Mouse (Mus musculus) embryonic facial prominence, embryonic 13.5 days (tissue): Measurements from ENCODE around the gene Cst7. TPM values are rescaled to one million over a fixed set of nuclear protein-coding genes. Genes with fewer than 3 reads are reported as not detected.

Experiments
- ATAC-seq: fragments of 200-750 bp; cut with Nextera tagmentation; 2 replicates; pipeline ENCODE4 v1.8.0; 2017; ENCODE audit warnings: low read depth; ENCODE audit not compliant: insufficient number of reproducible peaks, insufficient read depth, low FRiP score, low TSS enrichment
- H3K27ac ChIP-seq: fragments of 300-500 bp; sonication (generic); 2 replicates; pipeline ENCODE4 v1.5.1; 2015; ENCODE audit warnings: moderate library complexity, mild to moderate bottlenecking, inconsistent platforms
- H3K27me3 ChIP-seq: fragments of 300-500 bp; sonication (generic); 2 replicates; pipeline ENCODE4 v1.6.1; 2015; ENCODE audit warnings: mild to moderate bottlenecking, inconsistent platforms
- H3K36me3 ChIP-seq: fragments of 300-500 bp; sonication (generic); 2 replicates; pipeline ENCODE4 v1.6.1; 2015; ENCODE audit warnings: mild to moderate bottlenecking, inconsistent platforms
- H3K4me1 ChIP-seq: fragments of 300-500 bp; sonication (generic); 2 replicates; pipeline ENCODE4 v1.6.1; 2015; ENCODE audit warnings: inconsistent platforms
- H3K4me2 ChIP-seq: fragments of 300-500 bp; sonication (generic); 2 replicates; pipeline ENCODE4 v1.6.1; 2015; ENCODE audit warnings: moderate library complexity, mild to moderate bottlenecking, inconsistent platforms
- H3K4me3 ChIP-seq: fragments of 300-500 bp; sonication (generic); 2 replicates; pipeline ENCODE4 v1.5.1; 2015; ENCODE audit warnings: mild to moderate bottlenecking, inconsistent platforms
- H3K9ac ChIP-seq: fragments of 300-500 bp; sonication (generic); 2 replicates; pipeline ENCODE4 v1.6.1; 2015; ENCODE audit warnings: mild to moderate bottlenecking, inconsistent platforms
- H3K9me3 ChIP-seq: fragments of 300-500 bp; sonication (generic); 2 replicates; pipeline ENCODE4 v1.6.1; 2016; ENCODE audit warnings: inconsistent platforms
- WGBS: fragments of 180-500 bp; shearing (Covaris S2); methylation state at CpG from one replicate; pipeline ENCODE4 v1.1.7; 2015; ENCODE audit warnings: mixed read lengths; 5-methylcytosine and 5-hydroxymethylcytosine counted together
- polyA plus RNA-seq: library from polyadenylated mRNA; unstranded; fragments of >200 nt; fragmentation: Nextera tagmentation; extraction: Ambion mirVana; gene quantifications from 2 replicates; pipeline ENCODE4 v1.2.1, GENCODE M21; 2015

Cst7 gene
- polyA plus RNA-seq, 1 experiment from 2014 or later = 1.1 TPM

GRCm38 (mm10) chr2:150595411-150596190 lies 25.4 kb downstream of the Cst7 start:
- H3K4me2 ChIP-seq = no peak overlapping the region
- H3K9me3 ChIP-seq = no peaks in the 10 kb centered on the region
- no peaks in the 10 kb centered on the region for H3K4me1 ChIP-seq
- WGBS = 88% methylated on average over 3 of the region's 3 CpGs
- H3K9ac ChIP-seq = no peak overlapping the region
- no peak overlapping the region for H3K27ac ChIP-seq
- H3K27me3 ChIP-seq = no peaks in the 10 kb centered on the region
- H3K36me3 ChIP-seq = peaks cover 18% of the 10 kb centered on the region
- no peak overlapping the region for H3K4me3 ChIP-seq
- no peak for ATAC-seq

DNA sequence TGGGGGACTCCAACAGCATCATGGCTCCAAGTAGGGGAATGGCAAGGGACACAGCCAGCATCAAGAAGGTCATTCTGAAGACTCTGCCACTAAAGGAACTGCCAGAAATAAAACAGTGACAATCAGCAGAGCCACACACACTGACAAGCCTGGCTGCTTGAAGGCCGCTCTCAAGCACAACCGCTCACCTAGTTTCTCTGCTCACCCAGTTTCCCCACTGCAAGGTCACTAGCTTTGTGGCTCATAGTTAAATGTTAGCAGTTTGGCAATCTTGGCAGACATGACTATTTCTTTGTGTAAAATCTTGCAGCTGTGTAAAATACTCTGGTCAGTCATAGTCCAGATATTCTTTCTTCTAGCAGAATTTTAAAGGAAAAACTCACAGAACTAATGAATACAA lies 30.0 kb downstream of the Cst7 start:
- Histone ChIP-seq H3K27ac (no peak overlapping the region), H3K4me1 (no peaks in the 10 kb centered on the region), H3K4me2 (no peak overlapping the region), H3K36me3 (peaks cover 3% of the 10 kb centered on the region; the same call in 1 of the 2 replicates), H3K9ac (no peak overlapping the region), H3K4me3 (no peak overlapping the region), H3K9me3 (no peaks in the 10 kb centered on the region), H3K27me3 (no peaks in the 10 kb centered on the region)
- WGBS = 97% methylated on average over 2 of the region's 2 CpGs
- ATAC-seq = no peak

GRCm38 (mm10) chr2:150602166-150602565 lies 32.0 kb downstream of the Cst7 start:
- H3K4me3 ChIP-seq = no peak overlapping the region
- no peak overlapping the region for H3K4me2 ChIP-seq
- peaks cover 3% of the 10 kb centered on the region; the same call in 1 of the 2 replicates for H3K36me3 ChIP-seq
- H3K27ac ChIP-seq = no peak overlapping the region
- H3K9me3 ChIP-seq = no peaks in the 10 kb centered on the region
- no peaks in the 10 kb centered on the region for H3K27me3 ChIP-seq
- peaks cover 2% of the 10 kb centered on the region for H3K4me1 ChIP-seq
- ATAC-seq = no peak
- no peak overlapping the region for H3K9ac ChIP-seq
- 89% methylated on average over 2 of the region's 2 CpGs for WGBS

- Histone ChIP-seq H3K4me2 (no peak overlapping the region), H3K4me1 (peaks cover 9% of the 10 kb centered on the region), H3K4me3 (no peak overlapping the region), H3K9ac (no peak overlapping the region), H3K27me3 (no peaks in the 10 kb centered on the region), H3K36me3 (no peaks in the 10 kb centered on the region), H3K27ac (no peak overlapping the region), H3K9me3 (no peaks in the 10 kb centered on the region)
- WGBS = 82% methylated on average over 2 of the region's 2 CpGs
- ATAC-seq = no peak
Measured at GRCm38 (mm10) chr2:150604802-150605201, 34.6 kb downstream of the Cst7 start.

- H3K27me3 ChIP-seq = no peaks in the 10 kb centered on the region; the same call in 1 of the 2 replicates
- WGBS = 71% methylated on average over 1 of the region's 1 CpGs
- H3K36me3 ChIP-seq = no peaks in the 10 kb centered on the region
- H3K4me3 ChIP-seq = peak overlapping the region; percentile 97; the same call in 1 of the 2 replicates
- peaks cover 9% of the 10 kb centered on the region for H3K4me1 ChIP-seq
- peak overlapping the region; percentile 81 for H3K4me2 ChIP-seq
- H3K27ac ChIP-seq = no peak overlapping the region
- no peak overlapping the region; the same call in 1 of the 2 replicates for H3K9ac ChIP-seq
- no peaks in the 10 kb centered on the region for H3K9me3 ChIP-seq
- no peak for ATAC-seq
Measured at GRCm38 (mm10) chr2:150607086-150607485, 36.9 kb downstream of the Cst7 start.

DNA sequence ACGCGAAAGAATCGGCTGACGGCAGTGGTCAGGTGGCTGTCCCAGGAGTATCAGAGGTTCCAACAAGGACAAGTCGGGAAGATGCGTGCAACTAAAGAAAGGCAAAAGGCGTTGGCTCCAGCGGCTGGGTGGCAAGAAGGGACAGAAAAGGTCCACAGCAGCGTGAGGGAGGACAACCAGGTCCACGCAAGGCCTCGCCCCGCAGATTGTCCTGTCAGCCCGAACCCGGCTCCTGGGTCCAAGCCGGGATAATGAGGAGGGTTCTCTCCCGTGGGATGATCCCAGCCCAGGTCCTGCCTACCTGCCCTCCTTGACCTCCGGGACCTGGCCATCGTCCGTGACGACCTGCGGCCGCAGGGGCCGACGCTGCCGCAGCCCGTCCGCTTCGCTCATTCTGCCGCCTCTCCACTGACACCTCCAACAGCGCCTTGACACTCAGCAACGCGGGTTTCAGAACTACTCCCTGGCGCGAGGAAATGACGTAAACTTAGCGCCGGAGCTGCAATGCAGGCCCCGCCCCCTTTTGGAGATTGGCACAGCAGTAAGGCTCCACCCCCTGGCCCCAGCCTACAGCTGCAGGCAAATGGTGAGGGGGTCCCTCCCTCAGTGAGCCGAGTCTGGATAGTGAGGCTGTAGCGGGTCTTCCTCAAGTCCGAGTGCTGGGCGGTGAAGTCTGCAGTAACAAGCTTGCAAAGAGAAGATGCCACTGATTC lies 38.0 kb downstream of the Cst7 start, which contains the start of gene Apmap:
Apmap (minus strand) TSS at position 481 of the 713 bp plus-strand sequence.
- Histone ChIP-seq H3K27me3 (no peaks in the 10 kb centered on the region; the same call in 1 of the 2 replicates), H3K9ac (peak within 1 kb of the TSS; percentile 91), H3K27ac (no peak within 1 kb of the TSS), H3K9me3 (no peaks in the 10 kb centered on the region), H3K4me1 (peaks cover 9% of the 10 kb centered on the region), H3K36me3 (no peaks in the 10 kb centered on the region), H3K4me3 (peak within 1 kb of the TSS; percentile 97), H3K4me2 (peak within 1 kb of the TSS; percentile 81)
- under 1% methylated on average over 42 of the region's 42 CpGs for WGBS
- peak; percentile 94 for ATAC-seq

- peak overlapping the region; percentile 91 for H3K9ac ChIP-seq
- 0 out of 2 replicates have a peak, but pooled peaks have one; percentile 45 for ATAC-seq
Measured at GRCm38 (mm10) chr2:150608872-150609560, 38.8 kb downstream of the Cst7 start.

DNA sequence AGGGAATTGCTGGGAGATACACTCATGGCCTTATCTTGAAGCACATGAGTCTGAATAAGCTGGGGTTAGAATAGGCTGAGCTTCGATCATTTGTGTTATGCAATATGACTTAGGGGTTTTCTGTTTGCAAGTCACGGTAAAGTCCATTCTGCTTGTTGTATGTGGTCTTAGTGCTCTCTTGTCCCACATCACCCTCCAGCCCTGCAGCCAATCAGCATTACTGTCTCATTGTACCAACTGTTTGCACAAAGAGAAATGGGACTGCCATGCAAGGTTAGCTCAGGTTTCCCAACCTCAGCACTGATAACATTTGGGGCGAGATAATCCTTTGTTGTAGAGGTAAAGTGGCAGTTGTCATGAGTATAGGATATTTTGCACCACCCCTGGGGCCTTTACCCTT lies 39.9 kb downstream of the Cst7 start:
- H3K4me2 ChIP-seq = no peak overlapping the region
- no peak overlapping the region for H3K27ac ChIP-seq
- WGBS = 73% methylated on average over 3 of the region's 3 CpGs
- no peak overlapping the region for H3K4me3 ChIP-seq
- H3K9me3 ChIP-seq = no peaks in the 10 kb centered on the region
- H3K27me3 ChIP-seq = no peaks in the 10 kb centered on the region; the same call in 1 of the 2 replicates
- no peak for ATAC-seq
- H3K36me3 ChIP-seq = no peaks in the 10 kb centered on the region
- peaks cover 9% of the 10 kb centered on the region for H3K4me1 ChIP-seq
- H3K9ac ChIP-seq = no peak overlapping the region

More at GRCm38 (mm10) chr2:150608872-150609560, 38.8 kb downstream of the Cst7 start:
- peak overlapping the region; percentile 97 for H3K4me3 ChIP-seq
- no peak overlapping the region for H3K27ac ChIP-seq
- H3K27me3 ChIP-seq = no peaks in the 10 kb centered on the region; the same call in 1 of the 2 replicates
- no peaks in the 10 kb centered on the region for H3K9me3 ChIP-seq
- WGBS = 1% methylated on average over 10 of the region's 10 CpGs
- peaks cover 9% of the 10 kb centered on the region for H3K4me1 ChIP-seq
- no peaks in the 10 kb centered on the region for H3K36me3 ChIP-seq
- H3K4me2 ChIP-seq = peak overlapping the region; percentile 81

DNA sequence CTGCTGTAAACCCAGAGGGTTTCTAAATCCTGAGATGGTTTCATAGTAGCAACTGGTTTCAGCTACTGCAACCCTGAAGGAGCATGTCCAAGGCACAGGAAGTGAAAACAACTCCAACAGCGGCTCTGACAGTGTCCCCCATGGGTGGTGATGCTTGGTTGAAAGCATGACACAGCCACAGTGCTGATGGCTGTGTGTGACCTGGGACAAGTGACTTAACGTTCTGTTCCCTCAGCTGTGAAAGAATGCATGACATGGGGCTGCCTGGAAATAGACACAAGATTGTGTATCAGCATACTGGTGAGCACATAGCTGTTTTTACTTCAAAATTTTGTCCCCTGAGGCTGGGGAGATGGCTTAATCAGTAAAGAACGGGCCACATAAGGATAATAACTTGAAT lies 51.5 kb downstream of the Cst7 start:
- Histone ChIP-seq H3K4me3 (no peak overlapping the region), H3K4me1 (no peaks in the 10 kb centered on the region), H3K27ac (no peak overlapping the region), H3K27me3 (no peaks in the 10 kb centered on the region), H3K9ac (no peak overlapping the region), H3K9me3 (no peaks in the 10 kb centered on the region), H3K4me2 (no peak overlapping the region), H3K36me3 (no peaks in the 10 kb centered on the region)
- 68% methylated on average over 3 of the region's 3 CpGs for WGBS
- ATAC-seq = no peak

- no peak overlapping the region for H3K4me2 ChIP-seq
- ATAC-seq = no peak
- no peaks in the 10 kb centered on the region for H3K36me3 ChIP-seq
- H3K27ac ChIP-seq = no peak overlapping the region
- no peaks in the 10 kb centered on the region for H3K9me3 ChIP-seq
- no peaks in the 10 kb centered on the region for H3K27me3 ChIP-seq
- H3K4me3 ChIP-seq = no peak overlapping the region
- H3K4me1 ChIP-seq = no peaks in the 10 kb centered on the region
- 85% methylated on average over 3 of the region's 3 CpGs for WGBS
- no peak overlapping the region for H3K9ac ChIP-seq
Measured at GRCm38 (mm10) chr2:150623957-150624356, 53.7 kb downstream of the Cst7 start.

DNA sequence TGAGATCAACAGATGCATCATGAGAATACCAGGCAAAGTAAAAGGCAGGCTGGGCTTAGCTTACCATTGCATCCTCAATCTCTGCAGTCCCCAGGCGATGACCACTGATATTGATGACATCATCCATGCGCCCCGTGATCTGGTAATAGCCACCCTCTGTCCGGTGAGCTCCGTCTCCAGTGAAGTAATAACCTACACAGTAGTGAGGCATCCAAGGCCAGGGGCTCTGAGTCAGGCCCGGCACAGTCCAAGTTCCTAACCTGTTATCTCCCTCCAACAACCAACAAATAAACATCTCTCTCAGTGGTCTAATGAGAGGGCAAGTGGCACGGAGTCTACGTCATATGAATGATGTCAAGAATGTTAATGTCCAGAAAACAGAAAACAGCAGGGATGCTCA lies 54.7 kb downstream of the Cst7 start:
- 94% methylated on average over 8 of the region's 8 CpGs for WGBS
- H3K4me2 ChIP-seq = no peak overlapping the region
- no peak overlapping the region for H3K9ac ChIP-seq
- H3K4me3 ChIP-seq = no peak overlapping the region
- H3K36me3 ChIP-seq = no peaks in the 10 kb centered on the region
- no peaks in the 10 kb centered on the region for H3K4me1 ChIP-seq
- no peak overlapping the region for H3K27ac ChIP-seq
- no peaks in the 10 kb centered on the region for H3K27me3 ChIP-seq
- ATAC-seq = no peak
- H3K9me3 ChIP-seq = no peaks in the 10 kb centered on the region
